Mouse (Mus musculus) hindbrain, embryonic 14.5 days (tissue): Measurements from ENCODE around the gene Cyp2d11. TPM values are rescaled to one million over a fixed set of nuclear protein-coding genes. Genes with fewer than 3 reads are reported as not detected.
"Not testable (repeated sequence)": the region's sequence is repeated elsewhere in the genome, so short reads cannot be mapped to it uniquely, and the experiment has no call there.

Experiments
- ATAC-seq: fragments of 200-750 bp; cut with Nextera tagmentation; 2 replicates; pipeline ENCODE4 v1.8.0; 2017; ENCODE audit warnings: moderate number of reproducible peaks, mild to moderate bottlenecking, moderate TSS enrichment, moderate library complexity; ENCODE audit not compliant: low FRiP score
- DNase-seq: peaks from one replicate; pipeline ENCODE4 v3.0.0-alpha.2; 2015; ENCODE audit warnings: low spot score
- H3K27ac ChIP-seq: fragments of 300-500 bp; sonication (generic); 2 replicates; pipeline ENCODE4 v1.5.1; 2014; ENCODE audit warnings: mild to moderate bottlenecking, moderate library complexity
- H3K27me3 ChIP-seq: fragments of 300-500 bp; sonication (generic); 2 replicates; pipeline ENCODE4 v1.6.1; 2014; ENCODE audit warnings: mild to moderate bottlenecking, low read length, mixed read lengths; ENCODE audit not compliant: control insufficient read depth, insufficient read depth
- H3K36me3 ChIP-seq: fragments of 300-500 bp; sonication (generic); replicated peaks from 2 replicates; pipeline ENCODE4 v1.6.1; 2014; ENCODE audit not compliant: control insufficient read depth, insufficient read depth
- H3K4me1 ChIP-seq: fragments of 300-500 bp; sonication (generic); replicated peaks from 2 replicates; pipeline ENCODE4 v1.6.1; 2014; ENCODE audit warnings: antibody characterized with exemption, low read length, mixed read lengths; ENCODE audit not compliant: control insufficient read depth, insufficient read depth
- H3K4me2 ChIP-seq: fragments of 300-500 bp; sonication (generic); replicated peaks from 2 replicates; pipeline ENCODE4 v1.6.1; 2014; ENCODE audit warnings: mild to moderate bottlenecking, moderate library complexity
- H3K4me3 ChIP-seq: fragments of 300-500 bp; sonication (generic); replicated peaks from 2 replicates; pipeline ENCODE4 v1.5.1; 2014; ENCODE audit warnings: mild to moderate bottlenecking, low read length
- H3K9ac ChIP-seq: fragments of 300-500 bp; sonication (generic); 2 replicates; pipeline ENCODE4 v1.6.1; 2014
- H3K9me3 ChIP-seq: fragments of 300-500 bp; sonication (generic); 2 replicates; pipeline ENCODE4 v1.6.1; 2016; ENCODE audit warnings: low read length; ENCODE audit not compliant: control insufficient read depth
- WGBS: fragments of 180-500 bp; shearing (Covaris S2); extraction: QIAGEN DNeasy Blood & Tissue Kit; methylation state at CpG from one replicate; pipeline ENCODE4 v1.1.7; 2014; 5-methylcytosine and 5-hydroxymethylcytosine counted together
- polyA plus RNA-seq: library from polyadenylated mRNA; unstranded; fragments of >200 nt; fragmentation: Nextera tagmentation; extraction: Ambion mirVana; gene quantifications from 2 replicates; pipeline ENCODE4 v1.2.1, GENCODE M21; 2014

The Cyp2d11 gene
- polyA plus RNA-seq, 1 experiment from 2014 or later: not detected

DNA sequence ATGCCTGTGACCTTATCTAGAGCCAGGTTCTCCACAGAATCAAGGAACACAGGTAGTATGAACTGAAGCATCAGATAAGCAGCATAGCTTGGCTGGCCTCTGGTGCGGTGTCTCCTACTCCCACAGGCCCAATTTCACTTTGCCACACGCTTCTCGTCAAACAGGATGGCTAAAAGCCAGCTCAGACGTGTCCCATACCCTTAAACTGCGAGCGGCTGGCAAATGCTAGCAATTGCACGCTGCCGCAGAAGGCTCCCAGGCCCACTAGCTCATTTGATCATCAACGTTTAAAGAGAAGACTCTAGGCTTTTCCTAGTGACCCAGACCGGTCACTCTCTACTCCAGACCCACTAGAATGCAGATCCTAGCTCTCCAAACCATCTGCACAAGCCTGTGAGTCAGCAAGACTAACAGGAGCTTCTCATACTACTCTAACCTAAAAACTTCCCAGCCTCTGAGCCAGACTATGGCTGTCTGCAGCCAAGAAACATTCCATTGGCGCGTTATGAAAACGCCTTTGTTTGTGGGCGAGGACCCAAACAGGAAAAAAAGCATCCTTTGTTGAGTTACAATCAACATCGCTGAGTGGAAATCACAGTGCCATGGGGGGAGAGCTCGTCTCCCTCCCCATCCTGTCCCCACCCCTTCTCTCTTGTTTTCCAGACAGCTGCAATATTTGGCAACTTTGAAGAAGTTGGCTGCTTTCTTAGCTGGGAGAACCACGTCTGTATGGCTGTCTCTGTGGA lies 17.3 kb downstream of the Cyp2d11 start:
- no peak overlapping the region for H3K4me3 ChIP-seq
- ATAC-seq: peak; percentile 22; the same call in 1 of the 2 replicates
- H3K4me2 ChIP-seq: no peak overlapping the region
- H3K36me3 ChIP-seq: no peaks in the 10 kb centered on the region
- H3K9ac ChIP-seq: no peak overlapping the region
- peak; percentile 24 for DNase-seq
- no peaks in the 10 kb centered on the region for H3K9me3 ChIP-seq
- H3K27me3 ChIP-seq: no peaks in the 10 kb centered on the region
- peak overlapping the region; percentile 38; the same call in 1 of the 2 replicates for H3K27ac ChIP-seq
- H3K4me1 ChIP-seq: 0 out of 2 replicates have a peak, but pooled peaks cover 4% of the 10 kb centered on the region
- WGBS: 55% methylated on average over 17 of the region's 17 CpGs

DNA sequence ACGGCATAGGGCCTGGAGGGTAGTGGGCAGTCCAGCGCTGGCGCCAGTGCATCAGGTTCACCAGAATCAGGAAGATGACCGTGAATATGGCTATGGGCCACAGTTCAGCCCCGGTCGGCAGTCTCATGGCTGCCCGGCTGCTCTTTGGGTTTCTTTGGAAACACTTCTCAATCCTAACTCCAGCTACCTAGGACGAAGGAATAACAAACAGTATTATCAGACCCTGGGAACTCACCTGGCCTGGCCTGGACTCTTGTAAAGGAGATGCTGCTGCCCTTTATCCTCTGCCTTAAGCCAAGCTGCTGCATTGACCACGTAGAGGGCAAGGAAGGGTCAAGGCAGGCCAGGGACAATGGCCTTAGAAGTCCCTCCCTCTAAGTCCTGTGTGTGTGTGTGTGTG lies 18.0 kb downstream of the Cyp2d11 start:
- H3K27ac ChIP-seq: no peak overlapping the region
- WGBS: 86% methylated on average over 9 of the region's 9 CpGs
- H3K36me3 ChIP-seq: no peaks in the 10 kb centered on the region

DNA sequence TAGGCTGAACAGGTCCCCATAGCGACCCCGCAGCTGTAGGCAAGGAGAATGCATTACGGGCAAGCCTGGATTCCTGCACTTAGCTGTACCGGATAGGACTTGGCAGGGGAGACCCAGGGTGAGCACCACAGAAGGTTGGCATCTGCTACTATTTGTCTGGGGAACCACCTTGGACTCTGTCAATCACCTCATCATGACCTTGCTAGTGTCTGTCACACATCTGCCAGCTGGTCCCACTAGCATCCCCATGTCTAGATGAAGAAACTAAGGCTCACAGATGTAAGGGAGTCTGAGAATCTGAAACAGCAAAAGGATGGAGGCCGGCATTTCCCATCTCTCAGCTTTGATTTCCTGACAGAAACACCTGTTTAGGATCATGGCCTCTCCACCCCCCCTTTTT lies 19.4 kb downstream of the Cyp2d11 start:
- DNase-seq (no peak), ATAC-seq (no peak)

More for the DNA sequence above, 18.0 kb downstream of the Cyp2d11 start:
- H3K27me3 ChIP-seq: no peaks in the 10 kb centered on the region
- 0 out of 2 replicates have a peak, but pooled peaks cover 4% of the 10 kb centered on the region for H3K4me1 ChIP-seq
- ATAC-seq (no peak), DNase-seq (no peak)
- H3K9ac ChIP-seq: no peak overlapping the region
- no peaks in the 10 kb centered on the region for H3K9me3 ChIP-seq
- H3K4me3 ChIP-seq: no peak overlapping the region
- no peak overlapping the region for H3K4me2 ChIP-seq

DNA sequence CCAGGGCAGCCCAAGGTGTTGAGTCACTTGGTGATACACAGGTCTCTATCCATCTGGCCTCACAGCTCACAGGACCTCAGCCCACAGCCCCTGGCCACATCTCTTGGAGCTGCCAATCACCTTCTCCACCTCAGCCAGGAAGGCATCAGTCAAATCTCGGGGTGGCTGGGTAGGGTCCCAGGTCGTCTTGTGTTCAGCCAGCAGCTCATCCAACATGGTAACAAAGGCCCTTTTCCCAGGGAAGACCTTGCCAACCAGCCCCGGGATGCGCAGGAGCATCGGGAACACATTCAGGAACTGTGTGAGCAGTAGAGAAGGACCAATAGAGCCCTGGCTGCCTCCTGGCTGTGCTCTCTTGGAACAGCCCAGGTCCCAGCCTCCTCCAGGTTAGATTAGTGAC lies 20.8 kb downstream of the Cyp2d11 start:
- no peaks in the 10 kb centered on the region for H3K4me1 ChIP-seq
- WGBS: 89% methylated on average over 5 of the region's 5 CpGs
- H3K36me3 ChIP-seq: no peaks in the 10 kb centered on the region
- no peak overlapping the region for H3K4me2 ChIP-seq
- no peaks in the 10 kb centered on the region for H3K27me3 ChIP-seq
- H3K4me3 ChIP-seq: no peak overlapping the region
- no peak overlapping the region for H3K27ac ChIP-seq
- ATAC-seq (no peak), DNase-seq (no peak)
- H3K9me3 ChIP-seq: no peaks in the 10 kb centered on the region
- no peak overlapping the region for H3K9ac ChIP-seq

More for the DNA sequence above, 19.4 kb downstream of the Cyp2d11 start:
- Histone ChIP-seq H3K4me3 (no peak overlapping the region), H3K9me3 (no peaks in the 10 kb centered on the region), H3K4me2 (no peak overlapping the region), H3K4me1 (no peaks in the 10 kb centered on the region), H3K9ac (no peak overlapping the region), H3K27ac (no peak overlapping the region), H3K27me3 (no peaks in the 10 kb centered on the region), H3K36me3 (no peaks in the 10 kb centered on the region)
- WGBS: 78% methylated on average over 5 of the region's 5 CpGs

DNA sequence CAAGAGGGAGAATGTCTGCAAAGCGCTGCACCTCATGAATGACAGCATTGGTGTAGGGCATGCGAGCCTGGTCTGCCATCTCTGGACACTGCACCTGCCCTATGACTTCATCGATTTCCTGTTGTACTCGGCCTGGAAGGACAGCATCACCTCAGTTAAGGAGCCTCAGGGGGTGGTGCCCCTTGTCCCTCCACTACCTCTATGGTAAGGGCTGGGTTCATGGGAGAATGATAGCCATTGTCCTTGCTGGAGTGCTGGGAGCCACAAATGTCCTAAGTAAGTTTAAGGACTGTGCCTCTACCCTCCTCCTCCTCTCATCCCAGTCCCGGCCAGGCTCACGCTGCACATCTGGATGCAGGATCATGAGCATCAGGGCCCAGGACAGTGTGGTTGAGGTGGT lies 21.4 kb downstream of the Cyp2d11 start:
- Histone ChIP-seq H3K9ac (no peak overlapping the region), H3K4me3 (no peak overlapping the region), H3K27ac (no peak overlapping the region), H3K9me3 (no peaks in the 10 kb centered on the region), H3K4me1 (no peaks in the 10 kb centered on the region), H3K4me2 (no peak overlapping the region), H3K36me3 (no peaks in the 10 kb centered on the region), H3K27me3 (no peaks in the 10 kb centered on the region)
- ATAC-seq (no peak), DNase-seq (no peak)
- 93% methylated on average over 6 of the region's 6 CpGs for WGBS

DNA sequence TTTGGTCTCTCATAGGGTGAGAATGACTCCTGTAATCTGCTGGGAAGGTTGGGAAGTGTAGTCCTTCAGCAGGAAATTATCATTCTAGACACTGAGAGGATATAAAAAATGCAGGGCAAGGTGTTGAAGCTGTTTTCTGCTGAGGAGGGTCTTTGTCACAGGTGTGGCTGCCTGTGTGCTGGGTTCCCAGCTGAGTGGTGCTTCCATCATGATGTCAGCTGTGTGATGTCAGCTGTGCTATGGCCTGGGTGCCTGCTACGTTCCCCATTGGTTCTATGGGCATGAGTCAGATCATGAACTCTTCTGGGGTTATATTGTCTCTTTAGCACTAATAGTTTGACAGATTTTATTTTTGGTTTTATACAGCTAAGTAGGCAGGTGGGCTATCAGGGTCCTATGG lies 25.0 kb downstream of the Cyp2d11 start:
- H3K36me3 ChIP-seq: no peaks in the 10 kb centered on the region
- H3K27ac ChIP-seq: no peak overlapping the region
- H3K9ac ChIP-seq: no peak overlapping the region
- no peaks in the 10 kb centered on the region for H3K27me3 ChIP-seq
- no peaks in the 10 kb centered on the region for H3K4me1 ChIP-seq
- ATAC-seq: no peak
- no peak overlapping the region for H3K4me2 ChIP-seq
- H3K9me3 ChIP-seq: no peaks in the 10 kb centered on the region
- WGBS: 85% methylated on average over 1 of the region's 1 CpGs
- no peak overlapping the region for H3K4me3 ChIP-seq
- no peak for DNase-seq

DNA sequence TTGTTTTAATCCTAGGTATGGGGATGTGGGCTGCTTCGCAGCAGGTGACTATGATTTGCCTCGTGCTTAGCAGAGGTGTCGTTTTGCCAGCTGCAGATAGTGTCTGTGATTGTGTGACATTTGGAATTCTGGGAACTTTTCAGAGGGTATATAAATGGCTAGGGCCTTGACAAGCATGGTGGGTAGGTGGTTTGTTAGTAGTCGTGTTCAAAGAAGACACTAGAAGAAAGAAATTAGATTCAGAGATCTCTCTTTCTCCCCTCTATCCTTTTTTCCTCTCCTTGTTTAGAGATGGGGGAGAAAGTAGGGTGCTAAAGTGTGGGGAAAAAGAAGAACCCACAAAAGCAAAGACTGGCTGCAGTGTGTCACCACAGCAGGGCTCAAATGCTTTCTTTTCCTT lies 25.7 kb downstream of the Cyp2d11 start:
- Histone ChIP-seq H3K9ac (no peak overlapping the region), H3K4me2 (no peak overlapping the region), H3K9me3 (no peaks in the 10 kb centered on the region), H3K4me1 (no peaks in the 10 kb centered on the region), H3K4me3 (no peak overlapping the region), H3K27ac (no peak overlapping the region), H3K36me3 (no peaks in the 10 kb centered on the region), H3K27me3 (no peaks in the 10 kb centered on the region)
- no peak for DNase-seq
- 93% methylated on average over 4 of the region's 4 CpGs for WGBS
- no peak for ATAC-seq

DNA sequence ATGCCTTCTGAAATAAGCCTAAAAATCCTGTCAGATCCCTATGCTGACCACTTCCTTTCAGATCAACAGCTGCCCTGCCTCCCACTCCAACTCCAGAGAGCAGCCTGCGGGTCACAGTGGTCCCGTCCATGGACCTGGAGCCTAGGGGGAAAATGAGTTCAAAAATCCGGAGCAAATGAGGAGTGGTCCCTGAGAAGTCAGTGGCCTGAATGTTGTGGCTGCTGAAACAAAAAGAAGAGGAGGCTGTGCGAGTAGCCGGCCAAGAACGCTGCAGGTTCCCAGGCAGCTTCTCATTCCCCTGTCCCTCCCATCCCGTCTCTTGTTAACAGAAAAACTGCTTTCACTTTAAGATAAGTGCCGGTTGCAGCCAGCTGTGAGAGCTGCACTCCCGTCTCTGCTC lies 29.3 kb downstream of the Cyp2d11 start:
- H3K36me3 ChIP-seq, H3K4me1 ChIP-seq, H3K27ac ChIP-seq, H3K9me3 ChIP-seq, H3K4me3 ChIP-seq, H3K9ac ChIP-seq, ATAC-seq, DNase-seq, H3K4me2 ChIP-seq, H3K27me3 ChIP-seq: not testable (repeated sequence)
- 12% methylated on average over 6 of the region's 9 CpGs for WGBS

DNA sequence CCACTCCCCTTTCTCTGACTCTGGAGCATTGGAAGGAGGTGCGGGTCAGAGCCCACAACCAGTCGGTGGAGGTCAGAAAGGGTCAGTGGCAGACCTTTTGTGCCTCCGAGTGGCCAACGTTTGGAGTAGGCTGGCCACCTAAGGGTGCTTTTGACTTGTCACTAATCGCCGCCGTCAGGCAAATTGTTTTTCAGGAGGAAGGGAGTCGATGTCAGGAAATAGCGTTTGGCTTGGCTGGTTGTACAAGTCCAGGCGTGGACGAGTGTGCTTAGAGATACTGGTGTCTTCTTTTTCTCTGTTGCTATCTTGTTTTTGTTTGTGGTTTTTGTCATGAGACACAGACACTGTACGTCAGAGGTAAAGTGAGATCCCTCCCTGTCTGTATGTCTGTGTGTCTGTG lies 30.0 kb downstream of the Cyp2d11 start:
- H3K9ac ChIP-seq, DNase-seq: not testable (repeated sequence)
- WGBS: 86% methylated on average over 7 of the region's 12 CpGs

DNA sequence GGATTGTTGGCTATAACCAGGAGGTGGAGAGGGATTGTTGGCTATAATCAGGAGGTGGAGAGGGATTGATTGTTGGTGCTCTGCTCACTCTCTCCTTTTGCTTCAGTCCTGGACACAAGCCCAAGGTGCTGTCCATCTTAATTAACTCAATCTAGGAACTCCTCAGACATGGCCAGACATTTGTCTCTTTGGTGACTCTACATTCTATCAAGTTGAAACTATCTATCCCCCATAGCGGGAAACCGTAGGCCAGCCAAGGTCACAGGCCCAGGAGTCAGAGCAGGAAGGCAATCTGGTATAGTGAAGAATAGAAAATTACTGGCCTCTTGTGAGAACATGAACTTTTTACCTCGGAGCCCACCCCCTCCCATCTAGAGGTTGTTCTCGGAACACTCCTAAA lies 31.6 kb downstream of the Cyp2d11 start:
- no peak for ATAC-seq
- Histone ChIP-seq H3K9ac (no peak overlapping the region), H3K36me3 (no peaks in the 10 kb centered on the region), H3K9me3 (no peaks in the 10 kb centered on the region), H3K4me1 (no peaks in the 10 kb centered on the region), H3K4me2 (no peak overlapping the region), H3K27me3 (no peaks in the 10 kb centered on the region), H3K4me3 (no peak overlapping the region), H3K27ac (no peak overlapping the region)
- 98% methylated on average over 4 of the region's 4 CpGs for WGBS
- DNase-seq: no peak

More for the DNA sequence above, 30.0 kb downstream of the Cyp2d11 start:
- not testable (repeated sequence) for H3K9me3 ChIP-seq, ATAC-seq, H3K4me3 ChIP-seq, H3K27me3 ChIP-seq, H3K27ac ChIP-seq, H3K4me1 ChIP-seq, H3K36me3 ChIP-seq, H3K4me2 ChIP-seq
